In genomic region chr4:118526408-118527334, GRCm38 (mm10) we compare ENCODE assay signal across 10 mouse cellular contexts. TPM values are rescaled to one million over a fixed set of nuclear protein-coding genes. Genes with fewer than 3 reads are reported as not detected.
DNase-seq lines count a peak whose midpoint lies in the region; ATAC-seq and TF ChIP-seq lines count a peak whose summit lies in the region.
"Had no signal": no experiment of that assay in that cellular context is flagged by ENCODE, and none has a peak within 500 bp of the region (broad histone marks: within the 10 kb centered on the region; RNA-seq: fewer than 3 reads in every experiment).

Gene 2610528J11Rik (plus strand): TSS chr4:118526999.

- DNase-seq in thymus, postnatal 14 days = peak; percentile 26
- no peak for DNase-seq in thymus, postnatal 25 days
- peak; percentile 75 for DNase-seq in lung, adult 2 months
- DNase-seq in yolk sac, embryonic 10.5 days (ENCODE audit: low spot score) = peak; percentile 95
- no peak for DNase-seq in gastrocnemius, adult 18-20 months (ENCODE audit: low spot score)
- DNase-seq in hindbrain, embryonic 11.5 days (ENCODE audit: low spot score) = no peak
- DNase-seq in heart, postnatal 10 days = no peak
- DNase-seq: heart, postnatal 36 days had no signal

- intact Hi-C loops in heart, postnatal 10 days (cut with DNase I) = no loop called here

- TF ChIP-seq CTCF in lung, adult 2 months (IDR thresholded peaks at IDR 0.05; ENCODE audit: insufficient read depth, low read length) = no peak

- no peak for TF ChIP-seq POLR2A in lung, adult 2 months (IDR thresholded peaks at IDR 0.05; ENCODE audit: borderline replicate concordance, extremely low read depth, low read depth, low read length)

- peak within 1 kb of the TSS; percentile 48 for H3K9ac ChIP-seq in kidney, embryonic 16.5 days (replicated peaks; ENCODE audit: low read length)
- H3K9ac ChIP-seq in hindbrain, embryonic 11.5 days (ENCODE audit: low read depth, low read length) = no peak within 1 kb of the TSS

- H3K4me3 ChIP-seq in kidney, embryonic 16.5 days (ENCODE audit: low read length) = peak within 1 kb of the TSS; percentile 37
- H3K4me3 ChIP-seq in lung, adult 2 months (replicated peaks; ENCODE audit: extremely low read depth, low read depth, low read length) = peak within 1 kb of the TSS; percentile 68
- no peak within 1 kb of the TSS for H3K4me3 ChIP-seq in hindbrain, embryonic 11.5 days (ENCODE audit: low read depth, low read length)

- H3K27ac ChIP-seq in kidney, embryonic 16.5 days (ENCODE audit: low read length) = peak within 1 kb of the TSS; percentile 83
- no peak within 1 kb of the TSS for H3K27ac ChIP-seq in hindbrain, embryonic 11.5 days (ENCODE audit: low read depth, low read length)

- peak within 1 kb of the TSS; percentile 45 for H3K4me2 ChIP-seq in kidney, embryonic 16.5 days (replicated peaks; ENCODE audit: low read depth, low read length)
- no peak within 1 kb of the TSS for H3K4me2 ChIP-seq in hindbrain, embryonic 11.5 days (replicated peaks; ENCODE audit: low read depth, low read length)

- no peaks in the 10 kb centered on the region for H3K27me3 ChIP-seq in kidney, embryonic 16.5 days (ENCODE audit: insufficient read depth, low read length)
- no peaks in the 10 kb centered on the region for H3K27me3 ChIP-seq in hindbrain, embryonic 11.5 days (ENCODE audit: control insufficient read depth, insufficient read depth, low read length)

- no peaks in the 10 kb centered on the region for H3K9me3 ChIP-seq in kidney, embryonic 16.5 days (ENCODE audit: low read length)
- H3K9me3 ChIP-seq in hindbrain, embryonic 11.5 days (ENCODE audit: control insufficient read depth, low read length) = no peaks in the 10 kb centered on the region
- H3K9me3 ChIP-seq: G1E had no signal

- peak; percentile 74 for ATAC-seq in kidney, embryonic 16.5 days (ENCODE audit: low FRiP score, low TSS enrichment)
- no peak for ATAC-seq in hindbrain, embryonic 11.5 days (ENCODE audit: low FRiP score)

- H3K4me1 ChIP-seq in kidney, embryonic 16.5 days (ENCODE audit: insufficient read depth, low read length) = peaks cover 10% of the 10 kb centered on the region; the same call in 1 of the 2 replicates
- H3K4me1 ChIP-seq in lung, adult 2 months (ENCODE audit: control insufficient read depth, insufficient read depth, low read length) = no peaks in the 10 kb centered on the region
- H3K4me1 ChIP-seq in hindbrain, embryonic 11.5 days (replicated peaks; ENCODE audit: control insufficient read depth, insufficient read depth, low read length) = no peaks in the 10 kb centered on the region

- 36% methylated on average over 17 of the region's 17 CpGs for WGBS in kidney, embryonic 16.5 days
- WGBS in lung, adult 2 months = 41% methylated on average over 17 of the region's 17 CpGs
- 48% methylated on average over 17 of the region's 17 CpGs for WGBS in hindbrain, embryonic 11.5 days

- no peaks in the 10 kb centered on the region for H3K36me3 ChIP-seq in kidney, embryonic 16.5 days (ENCODE audit: insufficient read depth, low read length)
- no peaks in the 10 kb centered on the region for H3K36me3 ChIP-seq in hindbrain, embryonic 11.5 days (ENCODE audit: control insufficient read depth, insufficient read depth, low read length)
- H3K36me3 ChIP-seq: G1E had no signal

RNA-seq across cellular contexts. Expression of gene 2610528J11Rik, which starts in this region (rescaled TPM):
- polyA plus RNA-seq in kidney, embryonic 16.5 days (2015; fragmentation: Nextera tagmentation; extraction: Ambion mirVana) = 30.1 and 33.1 TPM in 2 replicates
- polyA plus RNA-seq in lung, adult 2 months (2012; rRNA removed) = 17.0 and 17.7 TPM in 2 replicates
- total RNA-seq in gastrocnemius, adult 18-20 months (2021) = not detected
- 0.77 and 2.1 TPM in 2 replicates for polyA plus RNA-seq in hindbrain, embryonic 11.5 days (2014; fragmentation: Nextera tagmentation; extraction: Ambion mirVana)
- total RNA-seq in heart, postnatal 10 days (2021) = not detected
- total RNA-seq: G1E; heart, postnatal 36 days had no signal
- polyA plus RNA-seq: G1E had no signal

Comparison
In these comparisons a context has a peak if more than half of its experiments do, and no peak if none do; other contexts are left out.
1. DNase-seq: peak in thymus, postnatal 14 days (single experiment), lung, adult 2 months (single experiment) and yolk sac, embryonic 10.5 days (single experiment); none in thymus, postnatal 25 days (single experiment), gastrocnemius, adult 18-20 months (single experiment), hindbrain, embryonic 11.5 days (single experiment) and heart, postnatal 10 days (0 of 2).